Mouse (Mus musculus): ENCODE results near the gene Olfr414. TPM values are rescaled to one million over a fixed set of nuclear protein-coding genes. Genes with fewer than 3 reads are reported as not detected.

Gene Olfr414
- not detected in 2 replicates for polyA plus RNA-seq (2016; fragmentation: Nextera tagmentation; extraction: Ambion mirVana)

DNA sequence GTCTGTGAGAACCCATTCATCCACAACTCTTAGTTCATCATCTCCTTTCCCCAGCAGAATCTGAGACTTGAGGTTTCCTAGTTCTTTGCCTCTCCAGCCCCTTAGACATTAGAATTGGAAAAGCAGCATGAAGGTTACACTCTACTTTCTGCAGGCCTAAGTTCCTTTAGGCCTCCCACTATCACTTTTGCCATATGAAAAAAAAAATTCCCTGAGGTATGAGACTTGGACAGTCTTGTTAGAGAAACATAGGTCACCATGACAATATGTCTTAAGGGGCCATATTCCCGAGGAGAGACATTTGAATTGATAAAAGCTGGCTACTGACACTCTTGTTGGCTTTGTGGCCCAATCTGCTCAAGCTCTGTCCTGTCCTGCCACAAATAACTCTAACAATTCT lies at the start of gene Olfr414:
Gene Olfr414, plus strand, starts transcription at position 301 of the 400 bp plus-strand sequence.
- H3K27me3 ChIP-seq (ENCODE audit: poor library complexity, severe bottlenecking) = no peaks in the 10 kb centered on the region

DNA sequence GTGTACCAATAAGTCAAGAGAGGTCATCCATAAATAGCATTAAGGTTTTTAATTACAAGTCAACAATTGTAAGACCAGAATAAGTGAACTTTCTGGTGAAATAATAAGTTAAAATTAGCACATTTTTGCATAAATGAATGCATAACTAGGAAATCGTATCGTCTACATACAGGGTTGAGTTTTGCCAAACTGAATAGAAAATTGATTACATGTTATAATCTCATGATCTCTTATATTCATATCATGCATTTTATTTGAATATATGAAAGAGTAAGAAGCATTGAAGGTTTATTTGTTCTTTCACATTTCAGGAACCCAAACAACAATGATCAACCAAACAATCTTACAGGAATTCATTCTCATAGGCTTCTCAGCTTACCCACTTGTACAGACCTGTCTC lies 33.1 kb upstream of the Olfr414 start, which contains the start of gene Olfr248:
Gene Olfr248, plus strand, starts transcription at position 301 of the 400 bp plus-strand sequence.
- H3K27ac ChIP-seq = no peak within 1 kb of the TSS
- no peak within 1 kb of the TSS for H3K4me3 ChIP-seq
- H3K9me3 ChIP-seq = no peaks in the 10 kb centered on the region
- H3K36me3 ChIP-seq (replicated peaks) = no peaks in the 10 kb centered on the region
- H3K4me1 ChIP-seq = no peaks in the 10 kb centered on the region
- no peak for DNase-seq (ENCODE audit: extremely low spot score, low spot score)
- 91% methylated on average over 2 of the region's 2 CpGs for WGBS
- H3K27me3 ChIP-seq (ENCODE audit: poor library complexity, severe bottlenecking) = no peaks in the 10 kb centered on the region

More for the DNA sequence above, at the start of gene Olfr414:
- H3K9me3 ChIP-seq = no peaks in the 10 kb centered on the region
- DNase-seq (ENCODE audit: extremely low spot score, low spot score) = no peak
- no peak within 1 kb of the TSS for H3K4me3 ChIP-seq
- H3K36me3 ChIP-seq (replicated peaks) = no peaks in the 10 kb centered on the region
- no peak within 1 kb of the TSS for H3K27ac ChIP-seq
- H3K4me1 ChIP-seq = no peaks in the 10 kb centered on the region
- whole genome bisulfite sequencing = 79% methylated on average over 1 of the region's 1 CpGs

DNA sequence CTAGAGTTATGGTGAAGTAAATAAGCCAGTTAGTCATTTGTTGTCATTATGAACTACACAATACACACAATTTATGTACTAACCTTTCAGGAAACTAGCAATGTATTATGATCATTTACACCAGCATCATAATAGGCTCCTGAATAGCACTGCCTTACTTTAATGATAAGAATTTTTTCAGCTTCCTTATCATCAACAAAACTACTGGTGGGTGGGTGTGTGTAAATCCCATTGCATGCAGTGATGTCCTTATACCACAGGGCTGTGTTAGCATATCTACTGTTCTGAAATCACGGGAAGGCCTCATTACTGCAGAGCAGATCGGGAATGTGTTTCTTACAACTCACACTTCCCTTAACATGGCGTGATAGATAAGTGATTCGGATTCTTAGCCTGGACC lies 905 bp upstream of the Olfr414 start:
- H3K36me3 ChIP-seq (replicated peaks) = no peaks in the 10 kb centered on the region
- WGBS = 92% methylated on average over 4 of the region's 4 CpGs
- no peak overlapping the region for H3K4me3 ChIP-seq
- H3K27ac ChIP-seq = no peak overlapping the region
- no peaks in the 10 kb centered on the region for H3K4me1 ChIP-seq
- no peaks in the 10 kb centered on the region for H3K9me3 ChIP-seq
- no peak for DNase-seq (ENCODE audit: extremely low spot score, low spot score)
- no peaks in the 10 kb centered on the region for H3K27me3 ChIP-seq (ENCODE audit: poor library complexity, severe bottlenecking)

DNA sequence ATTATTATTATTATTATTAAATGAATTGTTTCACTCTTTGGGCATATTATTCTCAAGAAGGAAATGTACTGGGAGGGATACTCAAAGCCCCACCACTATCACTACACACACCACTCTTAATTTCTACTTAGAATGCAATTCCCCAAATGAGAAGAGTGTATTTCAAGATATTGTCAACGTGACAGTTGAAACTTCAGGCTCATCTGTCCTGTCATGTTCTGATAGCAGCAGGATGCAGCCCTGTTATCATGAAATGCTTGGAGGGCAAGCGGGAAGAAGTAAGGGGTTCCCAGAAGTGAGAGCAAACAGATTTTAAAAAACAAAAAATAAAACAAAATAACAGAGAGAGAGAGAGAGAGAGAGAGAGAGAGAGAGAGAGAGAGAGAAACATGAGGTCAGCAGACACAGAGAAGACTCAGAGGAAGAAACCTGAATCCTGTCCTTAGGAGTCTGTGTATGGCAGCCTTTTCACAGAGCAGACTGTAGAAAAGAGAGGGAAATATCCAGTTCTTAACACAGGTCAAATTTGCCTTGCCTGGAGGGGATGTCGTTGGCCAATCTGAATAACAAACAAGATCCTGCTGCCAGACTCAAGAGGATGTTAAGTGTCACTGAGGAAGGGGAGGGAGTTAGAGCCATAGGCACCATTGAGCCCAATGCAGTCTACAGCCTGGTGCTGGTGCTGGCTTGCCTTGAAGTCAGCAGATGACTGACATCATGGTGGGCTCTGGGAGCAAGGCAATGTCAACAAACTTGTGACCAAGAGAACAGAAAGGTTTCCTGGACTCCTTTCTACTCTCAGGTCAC lies 2.5 kb downstream of the Olfr414 start:
- WGBS = 54% methylated on average over 3 of the region's 3 CpGs

DNA sequence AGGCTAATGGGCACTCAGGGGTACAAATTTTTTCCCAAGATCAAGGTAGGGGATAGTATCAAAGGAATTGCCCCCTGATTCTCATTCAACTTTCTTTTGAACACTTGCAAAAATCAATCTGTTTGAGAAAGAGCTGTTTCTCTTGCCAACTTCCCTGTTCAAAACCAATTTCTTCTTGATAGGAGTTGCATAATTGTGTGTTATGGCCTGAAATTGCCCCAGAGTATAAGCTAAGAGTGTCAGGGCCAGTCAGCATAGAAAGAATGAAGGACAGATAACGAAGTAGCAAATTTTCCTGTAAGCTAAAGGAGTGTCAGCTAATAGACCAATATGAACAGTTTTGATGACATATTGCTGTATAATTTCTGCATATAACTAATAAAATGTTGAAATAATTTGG lies 3.5 kb downstream of the Olfr414 start:
- H3K4me3 ChIP-seq = no peak overlapping the region
- no peak overlapping the region for H3K27ac ChIP-seq
- no peaks in the 10 kb centered on the region for H3K9me3 ChIP-seq
- H3K36me3 ChIP-seq (replicated peaks) = no peaks in the 10 kb centered on the region
- 90% methylated on average over 1 of the region's 1 CpGs for WGBS
- no peak for DNase-seq (ENCODE audit: extremely low spot score, low spot score)
- no peaks in the 10 kb centered on the region for H3K27me3 ChIP-seq (ENCODE audit: poor library complexity, severe bottlenecking)
- H3K4me1 ChIP-seq = no peaks in the 10 kb centered on the region

More for the DNA sequence above, 2.5 kb downstream of the Olfr414 start:
- H3K4me3 ChIP-seq = no peak overlapping the region
- no peaks in the 10 kb centered on the region for H3K27me3 ChIP-seq (ENCODE audit: poor library complexity, severe bottlenecking)
- no peak for DNase-seq (ENCODE audit: extremely low spot score, low spot score)
- no peaks in the 10 kb centered on the region for H3K36me3 ChIP-seq (replicated peaks)
- no peaks in the 10 kb centered on the region for H3K9me3 ChIP-seq
- no peaks in the 10 kb centered on the region for H3K4me1 ChIP-seq
- H3K27ac ChIP-seq = no peak overlapping the region

DNA sequence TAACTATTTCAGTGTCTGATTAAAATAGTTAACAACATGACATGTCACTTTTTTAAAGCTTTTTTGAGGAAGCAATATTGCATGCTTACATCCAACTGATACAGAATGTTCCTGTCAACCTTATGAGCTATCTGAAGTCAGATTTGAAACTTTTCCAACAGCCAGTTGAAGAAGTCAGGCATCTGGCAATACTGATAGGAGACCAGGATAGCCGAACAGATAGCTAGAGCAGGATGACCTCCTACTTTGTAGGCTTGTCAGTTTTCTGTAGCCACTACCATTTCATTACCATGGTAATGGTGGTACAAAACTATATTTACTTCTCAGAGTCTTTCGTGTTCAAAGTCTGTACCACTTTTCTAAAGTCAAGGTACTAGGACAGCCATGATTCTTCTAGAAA lies 4.5 kb downstream of the Olfr414 start:
- no peaks in the 10 kb centered on the region for H3K36me3 ChIP-seq (replicated peaks)
- no peaks in the 10 kb centered on the region for H3K27me3 ChIP-seq (ENCODE audit: poor library complexity, severe bottlenecking)
- no peak overlapping the region for H3K27ac ChIP-seq
- no peak overlapping the region for H3K4me3 ChIP-seq
- DNase-seq (ENCODE audit: extremely low spot score, low spot score) = no peak
- 93% methylated on average over 2 of the region's 2 CpGs for WGBS
- H3K9me3 ChIP-seq = no peaks in the 10 kb centered on the region
- H3K4me1 ChIP-seq = no peaks in the 10 kb centered on the region

DNA sequence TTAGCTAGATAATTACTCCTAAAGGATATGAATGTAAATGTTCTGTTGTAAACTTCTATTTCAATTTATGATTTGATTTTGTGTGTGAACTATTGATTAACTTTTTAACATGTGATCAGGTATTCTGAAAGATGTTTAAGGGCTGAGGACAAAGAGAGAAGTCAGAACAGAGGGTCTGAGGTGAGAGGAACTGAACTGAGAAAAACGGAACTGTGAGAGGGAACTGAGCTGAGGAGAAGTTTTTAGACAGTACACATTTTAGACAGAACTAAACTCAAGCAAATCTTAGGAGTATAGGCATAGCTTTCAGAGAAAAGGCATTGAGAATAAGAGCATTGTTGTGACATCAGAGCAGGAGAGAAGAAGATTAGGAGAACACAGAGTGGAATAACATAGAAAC lies 10.3 kb downstream of the Olfr414 start:
- Histone ChIP-seq H3K27ac (no peak overlapping the region), H3K36me3 (replicated peaks) (no peaks in the 10 kb centered on the region), H3K4me3 (no peak overlapping the region), H3K9me3 (no peaks in the 10 kb centered on the region), H3K4me1 (no peaks in the 10 kb centered on the region), H3K27me3 (ENCODE audit: poor library complexity, severe bottlenecking) (no peaks in the 10 kb centered on the region)
- no peak for DNase-seq (ENCODE audit: extremely low spot score, low spot score)
- 59% methylated on average over 1 of the region's 1 CpGs for WGBS

DNA sequence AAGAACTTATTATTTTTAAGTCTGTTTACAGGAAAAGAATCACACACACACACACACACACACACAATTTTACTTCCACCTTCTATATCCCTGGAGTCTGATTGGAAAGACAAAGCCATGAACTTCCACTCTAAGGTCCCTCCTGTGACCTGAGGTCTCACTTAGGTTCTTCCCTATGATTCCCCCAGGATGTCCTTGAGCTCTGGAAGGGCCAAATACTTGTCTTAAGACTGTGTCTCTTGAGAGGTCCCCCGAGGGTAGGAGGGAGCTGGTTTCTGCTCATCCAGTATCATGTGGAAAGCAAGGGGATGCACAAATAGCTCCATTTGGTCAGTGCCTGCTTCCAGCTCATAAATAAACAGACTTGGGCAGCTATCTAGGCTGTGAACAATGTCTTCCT lies 17.9 kb downstream of the Olfr414 start, which contains the start of gene Olfr220:
Gene Olfr220, plus strand, starts transcription at position 301 of the 400 bp plus-strand sequence.
- no peak within 1 kb of the TSS for H3K4me3 ChIP-seq
- H3K36me3 ChIP-seq (replicated peaks) = no peaks in the 10 kb centered on the region
- no peak for DNase-seq (ENCODE audit: extremely low spot score, low spot score)
- no peaks in the 10 kb centered on the region for H3K4me1 ChIP-seq
- WGBS = 93% methylated on average over 1 of the region's 1 CpGs
- no peaks in the 10 kb centered on the region for H3K9me3 ChIP-seq
- no peaks in the 10 kb centered on the region for H3K27me3 ChIP-seq (ENCODE audit: poor library complexity, severe bottlenecking)
- no peak within 1 kb of the TSS for H3K27ac ChIP-seq

DNA sequence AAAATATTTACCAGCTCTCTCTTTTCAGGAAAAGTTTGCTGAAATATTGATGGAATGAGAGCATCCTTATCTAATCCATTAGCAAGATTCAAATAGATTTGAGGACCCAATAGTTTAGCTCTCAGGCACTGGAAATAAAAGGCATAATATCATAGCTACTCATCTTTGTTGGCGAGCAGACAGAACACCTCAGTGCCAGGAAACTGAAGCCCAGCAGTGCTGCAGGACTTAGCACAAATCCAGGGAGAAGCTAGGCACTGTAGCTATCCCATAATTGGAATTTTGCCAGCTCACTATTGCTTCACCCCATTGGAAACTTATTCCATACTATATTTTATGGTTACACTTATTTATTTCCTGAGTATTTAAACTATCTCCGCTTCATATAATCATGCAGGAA lies 31.2 kb downstream of the Olfr414 start:
- 92% methylated on average over 2 of the region's 2 CpGs for WGBS
- DNase-seq (ENCODE audit: extremely low spot score, low spot score) = no peak
- Histone ChIP-seq H3K27me3 (ENCODE audit: poor library complexity, severe bottlenecking) (no peaks in the 10 kb centered on the region), H3K4me3 (no peak overlapping the region), H3K4me1 (no peaks in the 10 kb centered on the region), H3K9me3 (no peaks in the 10 kb centered on the region), H3K27ac (no peak overlapping the region), H3K36me3 (replicated peaks) (no peaks in the 10 kb centered on the region)

DNA sequence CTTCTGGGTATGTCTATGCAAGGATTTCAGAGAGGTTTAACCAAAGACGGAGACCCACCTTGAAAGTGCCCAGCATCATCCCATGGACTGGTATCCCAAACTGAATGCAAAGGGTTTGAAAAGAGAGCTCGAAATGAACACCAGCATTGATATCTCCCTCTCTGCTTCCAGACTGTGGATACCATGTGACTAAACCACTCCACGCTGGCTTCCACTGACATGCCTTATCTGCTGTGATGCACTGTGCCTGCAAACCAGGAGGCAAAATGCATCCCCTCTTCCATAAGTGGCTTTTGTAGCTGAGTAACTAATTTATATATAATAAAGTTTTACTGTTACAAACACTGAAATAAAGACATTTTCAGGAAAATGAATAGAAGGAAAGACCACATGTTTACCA lies 41.5 kb downstream of the Olfr414 start:
- 92% methylated on average over 3 of the region's 3 CpGs for WGBS
- Histone ChIP-seq H3K9me3 (no peaks in the 10 kb centered on the region), H3K4me1 (no peaks in the 10 kb centered on the region), H3K36me3 (replicated peaks) (no peaks in the 10 kb centered on the region), H3K4me3 (no peak overlapping the region), H3K27me3 (ENCODE audit: poor library complexity, severe bottlenecking) (no peaks in the 10 kb centered on the region), H3K27ac (no peak overlapping the region)
- DNase-seq (ENCODE audit: extremely low spot score, low spot score) = no peak

DNA sequence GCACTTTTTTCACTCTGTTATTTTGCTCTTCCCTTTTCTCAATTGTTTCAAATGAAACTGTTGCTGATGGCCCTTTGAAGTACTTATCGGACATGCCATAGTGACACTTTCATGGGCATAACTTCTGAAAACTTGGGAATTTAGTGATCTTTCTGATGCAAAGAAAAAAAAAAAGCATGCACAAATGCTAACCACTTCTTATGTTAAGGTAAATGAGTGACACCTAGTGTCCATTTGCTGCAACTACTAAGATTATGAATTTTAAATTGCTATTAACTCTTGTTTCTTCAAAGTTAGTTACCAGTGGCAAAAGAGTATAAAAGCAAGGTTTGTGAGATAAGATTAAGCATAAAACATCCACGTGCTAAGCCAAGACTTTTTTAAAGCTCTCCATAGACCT lies 42.4 kb downstream of the Olfr414 start:
- Histone ChIP-seq H3K4me1 (no peaks in the 10 kb centered on the region), H3K27ac (no peak overlapping the region), H3K4me3 (no peak overlapping the region), H3K9me3 (no peaks in the 10 kb centered on the region), H3K27me3 (ENCODE audit: poor library complexity, severe bottlenecking) (no peaks in the 10 kb centered on the region), H3K36me3 (replicated peaks) (no peaks in the 10 kb centered on the region)
- no peak for DNase-seq (ENCODE audit: extremely low spot score, low spot score)
- WGBS = 43% methylated on average over 2 of the region's 2 CpGs

DNA sequence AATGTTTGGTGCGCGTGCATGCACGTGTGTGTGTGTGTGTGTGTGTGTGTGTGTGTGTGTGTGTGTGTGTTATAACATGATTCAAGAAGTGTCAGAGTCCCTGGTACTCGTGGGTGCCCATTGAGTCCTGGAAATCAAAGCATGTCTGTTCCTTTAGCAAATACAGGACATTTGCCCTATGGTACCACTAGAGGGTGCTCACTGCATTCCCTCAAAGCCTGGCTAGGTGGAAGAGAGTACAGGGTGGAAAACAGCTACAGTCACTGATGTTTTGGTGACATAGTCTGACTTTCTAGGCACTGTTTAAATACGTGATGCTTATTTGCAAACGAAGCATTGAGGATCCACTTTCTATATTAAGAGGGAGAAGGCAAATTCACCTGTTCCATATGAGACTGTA lies 45.9 kb downstream of the Olfr414 start:
- Histone ChIP-seq H3K36me3 (replicated peaks) (no peaks in the 10 kb centered on the region), H3K4me3 (no peak overlapping the region), H3K4me1 (no peaks in the 10 kb centered on the region), H3K27ac (no peak overlapping the region), H3K27me3 (ENCODE audit: poor library complexity, severe bottlenecking) (no peaks in the 10 kb centered on the region), H3K9me3 (no peaks in the 10 kb centered on the region)
- DNase-seq (ENCODE audit: extremely low spot score, low spot score) = peak; percentile 40
- 9% methylated on average over 6 of the region's 6 CpGs for WGBS

DNA sequence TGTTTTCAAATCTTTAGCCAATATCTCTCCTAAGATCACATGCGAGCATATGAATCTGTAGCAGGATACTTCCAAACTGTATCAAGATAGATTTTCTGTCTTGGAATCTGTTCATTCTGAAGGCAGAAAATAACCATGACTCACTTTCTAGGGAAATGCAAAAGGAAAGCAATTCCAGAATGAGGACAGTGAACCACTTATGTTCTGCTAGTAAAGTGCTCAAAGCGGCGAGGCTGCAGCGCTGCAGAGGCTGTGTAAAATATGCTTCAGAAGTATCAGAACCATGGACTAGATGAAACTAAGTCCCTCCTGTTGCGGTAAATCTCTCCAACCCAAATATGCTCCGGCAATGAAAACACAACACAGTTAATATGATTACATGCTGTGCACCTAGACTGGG lies 58.7 kb downstream of the Olfr414 start:
- Histone ChIP-seq H3K4me3 (no peak overlapping the region), H3K27me3 (ENCODE audit: poor library complexity, severe bottlenecking) (no peaks in the 10 kb centered on the region), H3K36me3 (replicated peaks) (no peaks in the 10 kb centered on the region), H3K27ac (no peak overlapping the region), H3K9me3 (no peaks in the 10 kb centered on the region), H3K4me1 (no peaks in the 10 kb centered on the region)
- WGBS = 96% methylated on average over 6 of the region's 6 CpGs
- DNase-seq (ENCODE audit: extremely low spot score, low spot score) = no peak

Data from forebrain, embryonic 10.5 days (tissue).